Mouse (Mus musculus) liver, postnatal 0 days (tissue): ENCODE data around the gene Phxr2. TPM values are rescaled to one million over a fixed set of nuclear protein-coding genes. Genes with fewer than 3 reads are reported as not detected.

Experiments
- ATAC-seq: fragments of 200-750 bp; cut with Nextera tagmentation; 2 replicates; pipeline ENCODE4 v1.8.0; 2017; ENCODE audit warnings: mild to moderate bottlenecking, moderate library complexity
- DNase-seq: peaks from one replicate; pipeline ENCODE4 v3.0.0-alpha.2; 2016
- H3K27ac ChIP-seq: fragments of 300-500 bp; sonication (generic); 2 replicates; pipeline ENCODE4 v1.5.1; 2014; ENCODE audit warnings: antibody characterized with exemption, moderate library complexity, mild to moderate bottlenecking, low read depth
- H3K27me3 ChIP-seq: fragments of 300-500 bp; sonication (generic); 2 replicates; pipeline ENCODE4 v1.6.1; 2014; ENCODE audit warnings: low read length, control low read depth, mixed read lengths; ENCODE audit not compliant: insufficient read depth
- H3K36me3 ChIP-seq: fragments of 300-500 bp; sonication (generic); replicated peaks from 2 replicates; pipeline ENCODE4 v1.6.1; 2014; ENCODE audit warnings: mild to moderate bottlenecking, control low read depth, low read length, moderate library complexity, mixed read lengths; ENCODE audit not compliant: insufficient read depth
- H3K4me1 ChIP-seq: fragments of 300-500 bp; sonication (generic); 2 replicates; pipeline ENCODE4 v1.6.1; 2014; ENCODE audit warnings: antibody characterized with exemption, mild to moderate bottlenecking, control low read depth; ENCODE audit not compliant: insufficient read depth
- H3K4me2 ChIP-seq: fragments of 300-500 bp; sonication (generic); 2 replicates; pipeline ENCODE4 v1.6.1; 2014; ENCODE audit warnings: low read depth, mild to moderate bottlenecking, low read length, moderate library complexity, mixed read lengths
- H3K4me3 ChIP-seq: fragments of 300-500 bp; sonication (generic); 2 replicates; pipeline ENCODE4 v1.5.1; 2014; ENCODE audit warnings: low read depth, low read length
- H3K9ac ChIP-seq: fragments of 300-500 bp; sonication (generic); replicated peaks from 2 replicates; pipeline ENCODE4 v1.6.1; 2014; ENCODE audit warnings: mild to moderate bottlenecking, moderate library complexity
- H3K9me3 ChIP-seq: fragments of 300-500 bp; sonication (generic); 2 replicates; pipeline ENCODE4 v1.6.1; 2016; ENCODE audit warnings: mild to moderate bottlenecking, control low read depth, low read length, mixed read lengths
- CTCF ChIP-seq: sonication (generic); IDR thresholded peaks from 2 replicates; pipeline ENCODE4 v1.5.1; 2016; ENCODE audit warnings: antibody characterized with exemption, low read depth
- EP300 ChIP-seq: IDR thresholded peaks from 2 replicates; pipeline ENCODE4 v1.6.1; 2016; ENCODE audit warnings: antibody characterized with exemption, low read depth, mild to moderate bottlenecking
- WGBS: fragments of 180-500 bp; shearing (Covaris S2); extraction: QIAGEN DNeasy Blood & Tissue Kit; methylation state at CpG from one replicate; pipeline ENCODE4 v1.1.7; 2014; ENCODE audit not compliant: insufficient replicate concordance; 5-methylcytosine and 5-hydroxymethylcytosine counted together
- polyA plus RNA-seq: library from polyadenylated mRNA; unstranded; fragments of >200 nt; fragmentation: Nextera tagmentation; extraction: Ambion mirVana; gene quantifications from 2 replicates; pipeline ENCODE4 v1.2.1, GENCODE M21; 2015

Phxr2 gene
- polyA plus RNA-seq, 1 experiment from 2014 or later: not detected

DNA sequence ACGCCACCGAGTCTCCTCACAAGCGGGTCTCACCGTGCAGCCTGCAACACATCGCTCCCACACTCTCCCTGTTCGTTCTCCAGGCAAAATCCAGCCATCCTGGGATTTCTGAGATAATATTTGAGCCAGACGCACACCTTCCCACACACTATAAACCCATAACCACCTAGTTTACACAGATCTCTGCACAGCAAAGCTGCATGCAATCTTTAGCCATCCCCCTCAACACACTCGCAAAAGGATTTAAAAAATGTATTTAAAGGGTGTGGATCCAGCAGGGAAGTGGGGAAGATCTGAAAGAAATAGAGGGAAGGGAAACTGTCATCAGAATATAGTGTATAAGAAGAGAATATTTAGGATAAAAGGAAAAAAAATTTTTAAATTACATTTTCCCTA lies 9.9 kb downstream of the Phxr2 start:
- TF ChIP-seq CTCF: no peak
- ATAC-seq (no peak), DNase-seq (no peak)
- no peak overlapping the region for H3K4me3 ChIP-seq
- H3K4me1 ChIP-seq: peaks cover 6% of the 10 kb centered on the region; the same call in 1 of the 2 replicates
- no peaks in the 10 kb centered on the region for H3K27me3 ChIP-seq
- no peak overlapping the region for H3K4me2 ChIP-seq
- H3K36me3 ChIP-seq: no peaks in the 10 kb centered on the region
- no peak overlapping the region for H3K9ac ChIP-seq
- H3K27ac ChIP-seq: no peak overlapping the region
- WGBS: 77% methylated on average over 8 of the region's 8 CpGs
- no peaks in the 10 kb centered on the region for H3K9me3 ChIP-seq

DNA sequence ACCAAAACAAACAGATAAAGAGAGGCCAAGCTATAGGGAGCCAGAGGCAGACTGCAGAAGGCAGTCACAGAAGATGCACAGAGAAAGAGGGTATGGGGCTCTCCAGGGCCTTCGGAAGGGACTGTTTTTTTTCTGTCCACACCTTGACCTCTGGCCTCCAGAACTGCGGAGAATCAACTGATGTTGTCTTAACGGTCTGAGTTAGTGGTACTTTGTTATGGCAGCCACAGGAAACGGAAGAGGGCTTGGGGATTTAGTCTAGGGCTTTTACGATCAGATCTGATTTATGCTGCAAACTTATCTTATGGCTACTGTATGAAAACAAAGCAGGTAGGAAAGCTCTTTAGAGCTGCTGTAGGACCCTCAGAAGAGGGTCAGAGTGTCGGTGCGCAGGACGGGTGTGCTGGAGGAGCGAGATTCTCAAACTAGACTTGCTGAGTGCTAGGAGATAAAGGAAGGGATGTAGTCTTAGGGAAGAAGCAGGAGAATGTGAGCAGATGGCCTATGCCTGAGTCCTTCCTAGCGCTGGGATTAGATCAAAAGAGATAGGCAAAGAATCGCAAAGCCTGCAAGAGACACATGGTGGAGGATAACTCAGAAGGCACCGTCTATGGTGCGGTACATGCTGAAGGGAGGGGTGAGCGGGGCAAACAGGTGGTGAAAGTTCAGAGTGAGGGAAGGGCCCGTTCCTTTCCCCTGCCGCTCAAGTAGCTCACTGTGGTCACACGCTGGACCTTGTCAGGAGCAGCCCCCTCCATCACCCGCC lies 10.5 kb downstream of the Phxr2 start:
- peaks cover 6% of the 10 kb centered on the region; the same call in 1 of the 2 replicates for H3K4me1 ChIP-seq
- no peaks in the 10 kb centered on the region for H3K27me3 ChIP-seq
- H3K36me3 ChIP-seq: no peaks in the 10 kb centered on the region
- TF ChIP-seq EP300 (no peak), CTCF (no peak)
- H3K9me3 ChIP-seq: no peaks in the 10 kb centered on the region
- H3K4me2 ChIP-seq: no peak overlapping the region
- no peak overlapping the region for H3K27ac ChIP-seq
- no peak for ATAC-seq
- H3K9ac ChIP-seq: no peak overlapping the region
- WGBS: 52% methylated on average over 18 of the region's 18 CpGs
- no peak for DNase-seq
- no peak overlapping the region for H3K4me3 ChIP-seq

DNA sequence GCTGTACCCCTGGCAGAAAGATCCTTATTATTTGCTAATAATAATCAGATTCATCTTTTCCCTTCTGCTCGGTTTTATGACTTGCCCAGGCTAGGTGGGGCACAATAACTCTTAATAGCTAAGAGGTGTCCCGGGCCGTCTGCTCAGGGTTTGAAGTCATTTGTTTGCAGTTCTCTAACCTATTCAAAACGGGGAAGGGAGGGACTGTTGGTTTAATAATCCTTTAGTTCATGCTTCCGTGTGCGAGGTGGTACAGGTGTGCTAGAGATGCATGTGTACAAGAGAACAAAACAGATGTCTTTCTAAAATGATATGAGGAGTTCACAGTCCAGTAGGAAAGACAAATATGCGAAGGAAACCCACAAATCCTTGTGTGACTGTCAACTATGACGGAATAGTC lies 11.8 kb downstream of the Phxr2 start:
- TF ChIP-seq CTCF (no peak), EP300 (no peak)
- ATAC-seq (no peak), DNase-seq (no peak)
- Histone ChIP-seq H3K4me2 (no peak overlapping the region), H3K27me3 (no peaks in the 10 kb centered on the region), H3K4me1 (peaks cover 6% of the 10 kb centered on the region; the same call in 1 of the 2 replicates), H3K9me3 (no peaks in the 10 kb centered on the region), H3K36me3 (peaks cover 2% of the 10 kb centered on the region; the same call in 1 of the 2 replicates), H3K27ac (no peak overlapping the region), H3K4me3 (no peak overlapping the region), H3K9ac (no peak overlapping the region)
- WGBS: 68% methylated on average over 8 of the region's 8 CpGs

DNA sequence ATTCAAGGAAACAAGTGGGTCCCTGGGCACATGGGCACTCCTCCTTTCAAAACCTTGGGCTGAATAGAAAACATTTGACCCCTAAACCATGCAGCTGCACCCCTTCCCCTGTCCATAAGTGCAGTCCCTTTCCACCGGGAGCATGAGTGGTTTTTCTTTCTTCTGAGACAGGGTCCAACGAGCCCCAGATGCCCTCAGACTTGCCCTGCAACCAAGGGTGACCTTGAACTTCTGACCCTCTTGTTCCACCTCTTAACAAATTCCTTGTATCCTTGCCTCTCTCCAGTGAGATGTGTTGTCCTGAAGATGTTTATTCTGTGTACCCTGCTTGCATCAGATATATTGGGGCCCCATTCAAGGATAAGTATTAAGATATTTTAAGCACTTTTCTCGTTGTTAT lies 12.6 kb downstream of the Phxr2 start:
- Histone ChIP-seq H3K4me1 (peaks cover 11% of the 10 kb centered on the region), H3K27ac (no peak overlapping the region), H3K9me3 (no peaks in the 10 kb centered on the region), H3K4me2 (no peak overlapping the region), H3K4me3 (no peak overlapping the region), H3K9ac (no peak overlapping the region), H3K27me3 (no peaks in the 10 kb centered on the region), H3K36me3 (peaks cover 2% of the 10 kb centered on the region; the same call in 1 of the 2 replicates)
- WGBS: 62% methylated on average over 3 of the region's 3 CpGs
- DNase-seq (no peak), ATAC-seq (no peak)
- no peak for TF ChIP-seq CTCF
- TF ChIP-seq EP300: no peak

DNA sequence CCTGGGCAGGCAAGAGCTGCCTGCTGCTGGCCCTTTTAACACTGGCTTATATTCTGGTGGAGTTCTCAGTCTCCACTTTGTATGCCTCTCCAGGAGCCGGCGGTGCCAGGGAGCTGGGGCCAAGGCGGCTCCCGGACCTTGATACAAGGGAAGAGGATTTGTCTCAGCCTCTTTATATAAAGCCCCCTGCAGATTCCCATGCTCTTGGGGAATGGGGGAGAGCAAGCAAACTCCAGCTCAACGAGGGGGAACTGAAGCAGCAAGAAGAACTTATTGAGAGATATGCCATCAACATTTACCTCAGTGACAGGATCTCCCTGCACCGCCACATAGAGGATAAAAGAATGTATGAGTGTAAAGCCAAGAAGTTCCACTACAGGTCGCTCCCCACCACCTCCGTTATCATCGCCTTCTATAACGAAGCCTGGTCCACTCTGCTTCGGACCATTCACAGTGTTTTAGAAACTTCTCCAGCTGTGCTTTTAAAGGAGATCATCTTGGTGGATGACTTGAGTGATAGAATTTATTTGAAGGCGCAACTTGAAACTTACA lies 17.6 kb downstream of the Phxr2 start:
- Histone ChIP-seq H3K4me2 (peak overlapping the region; percentile 96), H3K36me3 (peaks cover 2% of the 10 kb centered on the region; the same call in 1 of the 2 replicates), H3K27ac (peak overlapping the region; percentile 85; the same call in 1 of the 2 replicates), H3K9me3 (no peaks in the 10 kb centered on the region), H3K9ac (peak overlapping the region; percentile 85), H3K4me1 (peaks cover 11% of the 10 kb centered on the region), H3K27me3 (no peaks in the 10 kb centered on the region), H3K4me3 (peak overlapping the region; percentile 92)
- TF ChIP-seq EP300 (no peak), CTCF (0 out of 2 replicates have a peak, but pooled peaks have one; percentile 9)
- 46% methylated on average over 12 of the region's 12 CpGs for WGBS
- DNase-seq (no peak), ATAC-seq (no peak)

DNA sequence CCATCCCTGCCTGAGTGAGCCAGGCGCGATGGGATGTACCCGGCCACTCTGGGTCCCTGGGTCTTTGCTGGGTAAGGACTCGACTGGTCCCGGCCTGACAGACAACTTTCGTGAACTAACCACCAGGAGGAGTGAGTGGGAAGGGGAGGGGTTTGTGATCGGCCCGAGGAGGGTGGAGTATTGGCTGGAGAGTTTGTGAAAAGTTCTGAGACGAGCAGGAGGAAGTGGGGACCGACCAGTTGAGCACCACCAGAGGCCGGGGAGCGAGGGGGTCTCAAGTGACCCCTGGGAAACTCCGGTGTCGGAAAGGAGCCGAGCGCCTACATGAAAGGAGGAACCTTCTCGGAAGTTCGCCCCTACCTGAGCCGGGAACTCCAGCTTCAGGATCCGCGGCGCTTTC lies 18.2 kb downstream of the Phxr2 start, which contains the start of gene Galnt4:
TSS of gene Galnt4 (plus strand) at position 196 of the 400 bp plus-strand sequence.
- peak within 1 kb of the TSS; percentile 85 for H3K27ac ChIP-seq
- peak within 1 kb of the TSS; percentile 96 for H3K4me2 ChIP-seq
- peak; percentile 82 for ATAC-seq
- peaks cover 2% of the 10 kb centered on the region; the same call in 1 of the 2 replicates for H3K36me3 ChIP-seq
- DNase-seq: peak; percentile 84
- H3K27me3 ChIP-seq: no peaks in the 10 kb centered on the region
- peak within 1 kb of the TSS; percentile 92 for H3K4me3 ChIP-seq
- no peaks in the 10 kb centered on the region for H3K9me3 ChIP-seq
- 2% methylated on average over 22 of the region's 22 CpGs for WGBS
- peaks cover 11% of the 10 kb centered on the region for H3K4me1 ChIP-seq
- peak within 1 kb of the TSS; percentile 85 for H3K9ac ChIP-seq
- TF ChIP-seq EP300 (no peak), CTCF (peak; percentile 89)
